ENCODE assay signal across 15 mouse cellular contexts in genomic region chr10:117685171-117685848, GRCm38 (mm10).
"Had no signal": no experiment of that assay in that cellular context is flagged by ENCODE, and none has a peak within 500 bp of the region (broad histone marks: within the 10 kb centered on the region; RNA-seq: fewer than 3 reads in every experiment).

No protein-coding gene starts in this region.

- H3K4me3 ChIP-seq: neural tube, embryonic 13.5 days; neural tube, embryonic 15.5 days; stomach, embryonic 15.5 days had no signal

- DNase-seq: retina, postnatal 1 day; right cerebral cortex, adult 18-20 months; right cerebral cortex, postnatal 14 days; right cerebral cortex, postnatal 25 days; right cerebral cortex, postnatal 4 days; spleen, adult 18-20 months; thymus, adult 18-20 months; thymus, adult 2 months; thymus, postnatal 14 days; thymus, postnatal 25 days; thymus, postnatal 36 days had no signal

- H3K4me1 ChIP-seq: neural tube, embryonic 13.5 days; neural tube, embryonic 15.5 days; stomach, embryonic 15.5 days had no signal

- H3K27ac ChIP-seq: neural tube, embryonic 13.5 days; neural tube, embryonic 15.5 days; stomach, embryonic 15.5 days; stomach, postnatal 0 days had no signal
